Mouse (Mus musculus) kidney, embryonic 14.5 days (tissue): ENCODE measurements around the gene Bst2. TPM values are rescaled to one million over a fixed set of nuclear protein-coding genes. Genes with fewer than 3 reads are reported as not detected.

Experiments used
- ATAC-seq: fragments of 200-750 bp; cut with Nextera tagmentation; 2 replicates; pipeline ENCODE4 v1.8.0; 2017; ENCODE audit warnings: moderate number of reproducible peaks, mild to moderate bottlenecking, moderate TSS enrichment, moderate library complexity; ENCODE audit not compliant: low FRiP score, low TSS enrichment
- H3K27ac ChIP-seq: fragments of 300-500 bp; sonication (generic); 2 replicates; pipeline ENCODE4 v1.5.1; 2014; ENCODE audit warnings: low read depth, mild to moderate bottlenecking, low read length, moderate library complexity, mixed read lengths
- H3K27me3 ChIP-seq: fragments of 300-500 bp; sonication (generic); 2 replicates; pipeline ENCODE4 v1.6.1; 2014; ENCODE audit warnings: mild to moderate bottlenecking, low read length; ENCODE audit not compliant: control insufficient read depth, insufficient read depth
- H3K36me3 ChIP-seq: fragments of 300-500 bp; sonication (generic); 2 replicates; pipeline ENCODE4 v1.6.1; 2014; ENCODE audit warnings: low read length, mixed read lengths; ENCODE audit not compliant: control insufficient read depth, insufficient read depth
- H3K4me1 ChIP-seq: fragments of 300-500 bp; sonication (generic); 2 replicates; pipeline ENCODE4 v1.6.1; 2014; ENCODE audit warnings: low read length, mixed read lengths; ENCODE audit not compliant: control insufficient read depth, insufficient read depth
- H3K4me2 ChIP-seq: fragments of 300-500 bp; sonication (generic); replicated peaks from 2 replicates; pipeline ENCODE4 v1.6.1; 2014; ENCODE audit warnings: low read depth, mild to moderate bottlenecking, low read length
- H3K4me3 ChIP-seq: fragments of 300-500 bp; sonication (generic); 2 replicates; pipeline ENCODE4 v1.5.1; 2014; ENCODE audit warnings: mild to moderate bottlenecking, low read length
- H3K9ac ChIP-seq: fragments of 300-500 bp; sonication (generic); 2 replicates; pipeline ENCODE4 v1.6.1; 2014; ENCODE audit warnings: low read depth, mild to moderate bottlenecking, low read length, moderate library complexity
- H3K9me3 ChIP-seq: fragments of 300-500 bp; sonication (generic); 2 replicates; pipeline ENCODE4 v1.6.1; 2016; ENCODE audit warnings: low read length; ENCODE audit not compliant: control insufficient read depth
- WGBS: fragments of 180-500 bp; shearing (Covaris S2); extraction: QIAGEN DNeasy Blood & Tissue Kit; methylation state at CpG from one replicate; pipeline ENCODE4 v1.1.7; 2014; 5-methylcytosine and 5-hydroxymethylcytosine counted together
- polyA plus RNA-seq: library from polyadenylated mRNA; unstranded; fragments of >200 nt; fragmentation: Nextera tagmentation; extraction: Ambion mirVana; gene quantifications from 2 replicates; pipeline ENCODE4 v1.2.1, GENCODE M21; 2014

Gene Bst2
- polyA plus RNA-seq: 8.6 and 17.1 TPM in 2 replicates

DNA sequence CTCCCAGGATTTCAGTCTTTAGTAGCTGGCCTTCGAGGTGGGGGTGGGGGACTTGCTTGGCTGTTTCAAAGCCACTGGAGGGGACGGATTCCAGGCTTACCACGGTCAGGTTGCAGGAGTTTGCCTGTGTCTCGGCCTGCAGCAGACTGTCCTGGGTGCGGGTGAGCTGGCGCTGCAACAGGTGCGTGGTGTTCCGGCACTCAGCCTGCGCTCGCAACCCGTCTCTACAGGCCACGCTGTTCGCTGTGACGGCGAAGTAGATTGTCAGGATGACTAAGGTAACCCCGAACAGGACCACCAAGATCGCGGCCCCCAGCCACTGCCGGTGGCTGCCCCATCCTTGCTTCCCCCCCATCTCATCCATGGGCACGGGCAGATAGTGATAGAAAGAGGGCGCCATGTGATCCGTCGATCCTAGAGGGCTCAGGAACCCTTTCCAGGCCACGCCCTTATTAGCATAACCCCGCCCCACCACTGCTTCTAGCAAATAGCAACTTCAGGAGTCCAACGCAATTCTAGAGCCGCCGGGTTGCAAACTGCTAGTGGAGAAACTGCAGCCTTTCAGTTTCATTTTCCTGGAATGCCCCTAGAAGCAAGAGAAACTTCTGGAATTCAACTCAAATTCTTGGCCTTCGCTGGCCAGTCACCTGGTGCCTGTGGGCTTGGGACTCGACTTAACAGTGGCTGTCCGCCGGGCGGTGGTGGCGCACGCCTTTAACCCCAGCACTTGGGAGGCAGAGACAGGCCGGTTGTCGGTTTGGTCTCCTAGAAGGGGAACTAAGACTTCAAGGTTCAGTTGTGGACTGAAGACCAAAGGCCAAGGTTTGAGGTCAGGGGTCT, at the start of gene Bst2:
TSS of gene Bst2 (minus strand) at position 429 of the 840 bp plus-strand sequence.
- Histone ChIP-seq H3K9ac (peak within 1 kb of the TSS; percentile 24; the same call in 1 of the 2 replicates), H3K4me3 (peak within 1 kb of the TSS; percentile 34), H3K9me3 (no peaks in the 10 kb centered on the region), H3K27ac (peak within 1 kb of the TSS; percentile 59; the same call in 1 of the 2 replicates), H3K36me3 (no peaks in the 10 kb centered on the region), H3K27me3 (no peaks in the 10 kb centered on the region), H3K4me2 (peak within 1 kb of the TSS; percentile 50), H3K4me1 (0 out of 2 replicates have a peak, but pooled peaks cover 5% of the 10 kb centered on the region)
- ATAC-seq: peak; percentile 71
- WGBS: 2% methylated on average over 37 of the region's 37 CpGs

DNA sequence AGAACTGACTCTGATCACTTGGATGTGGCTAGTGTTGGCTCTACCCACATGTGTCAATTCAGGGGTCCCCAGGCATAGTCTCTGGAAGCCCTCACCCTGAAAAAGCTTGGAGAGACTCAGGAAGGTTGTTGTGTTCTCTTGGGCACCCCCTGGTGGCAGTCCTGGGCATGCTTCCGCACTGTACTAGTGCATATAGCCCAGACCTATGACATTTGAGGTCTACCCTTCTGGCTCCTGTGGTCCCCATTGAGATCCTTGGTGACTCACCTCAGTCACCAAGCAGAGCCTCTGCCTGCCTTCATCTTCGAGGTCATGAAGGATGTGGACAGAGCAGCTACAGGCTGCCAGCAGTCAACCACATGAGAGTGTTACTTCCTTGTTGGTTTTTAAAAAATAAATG, 49.6 kb upstream of the Bst2 start:
- Histone ChIP-seq H3K9ac (no peak overlapping the region), H3K36me3 (peaks cover 19% of the 10 kb centered on the region; the same call in 1 of the 2 replicates), H3K4me1 (peaks cover 5% of the 10 kb centered on the region), H3K9me3 (no peaks in the 10 kb centered on the region), H3K4me3 (no peak overlapping the region), H3K27me3 (no peaks in the 10 kb centered on the region), H3K4me2 (no peak overlapping the region), H3K27ac (no peak overlapping the region)
- no peak for ATAC-seq
- WGBS: 71% methylated on average over 2 of the region's 2 CpGs

DNA sequence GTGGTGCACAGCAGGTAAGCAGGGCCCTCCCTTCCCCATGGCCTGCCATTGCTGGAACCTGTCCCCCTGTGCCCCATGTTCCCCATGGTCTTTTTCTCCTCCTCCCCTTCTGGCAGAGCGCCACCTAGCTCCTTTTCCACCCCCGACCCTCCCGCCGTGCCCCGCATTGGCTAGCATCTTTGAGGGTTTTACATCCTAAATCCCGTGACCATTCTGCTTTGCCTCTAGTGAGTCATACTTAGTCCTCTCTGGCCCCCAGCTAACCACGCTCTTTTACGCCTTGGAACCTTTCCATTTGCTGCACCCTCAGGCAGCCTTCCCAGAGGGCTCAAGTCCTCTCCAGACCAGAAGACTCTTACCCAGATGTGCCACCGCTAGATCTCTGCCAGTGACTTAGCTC, 42.9 kb upstream of the Bst2 start:
- Histone ChIP-seq H3K4me1 (no peaks in the 10 kb centered on the region), H3K4me3 (no peak overlapping the region), H3K9ac (no peak overlapping the region), H3K27me3 (no peaks in the 10 kb centered on the region), H3K4me2 (no peak overlapping the region), H3K27ac (no peak overlapping the region), H3K9me3 (no peaks in the 10 kb centered on the region), H3K36me3 (peaks cover 8% of the 10 kb centered on the region; the same call in 1 of the 2 replicates)
- WGBS: 51% methylated on average over 9 of the region's 9 CpGs
- no peak for ATAC-seq

DNA sequence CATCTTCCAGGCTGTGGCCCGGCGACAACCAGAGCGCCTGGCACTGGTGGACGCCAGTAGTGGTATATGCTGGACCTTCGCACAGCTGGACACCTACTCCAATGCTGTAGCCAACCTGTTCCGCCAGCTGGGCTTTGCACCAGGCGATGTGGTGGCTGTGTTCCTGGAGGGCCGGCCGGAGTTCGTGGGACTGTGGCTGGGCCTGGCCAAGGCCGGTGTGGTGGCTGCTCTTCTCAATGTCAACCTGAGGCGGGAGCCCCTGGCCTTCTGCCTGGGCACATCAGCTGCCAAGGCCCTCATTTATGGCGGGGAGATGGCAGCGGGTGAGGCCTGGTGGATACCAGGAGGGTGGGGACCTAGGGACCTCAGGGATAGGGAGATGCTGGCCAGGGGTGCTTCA, 42.2 kb upstream of the Bst2 start:
- Histone ChIP-seq H3K9me3 (no peaks in the 10 kb centered on the region), H3K4me3 (no peak overlapping the region), H3K4me2 (no peak overlapping the region), H3K27me3 (no peaks in the 10 kb centered on the region), H3K9ac (no peak overlapping the region), H3K4me1 (no peaks in the 10 kb centered on the region), H3K36me3 (peaks cover 3% of the 10 kb centered on the region; the same call in 1 of the 2 replicates), H3K27ac (no peak overlapping the region)
- no peak for ATAC-seq
- 90% methylated on average over 14 of the region's 14 CpGs for WGBS

DNA sequence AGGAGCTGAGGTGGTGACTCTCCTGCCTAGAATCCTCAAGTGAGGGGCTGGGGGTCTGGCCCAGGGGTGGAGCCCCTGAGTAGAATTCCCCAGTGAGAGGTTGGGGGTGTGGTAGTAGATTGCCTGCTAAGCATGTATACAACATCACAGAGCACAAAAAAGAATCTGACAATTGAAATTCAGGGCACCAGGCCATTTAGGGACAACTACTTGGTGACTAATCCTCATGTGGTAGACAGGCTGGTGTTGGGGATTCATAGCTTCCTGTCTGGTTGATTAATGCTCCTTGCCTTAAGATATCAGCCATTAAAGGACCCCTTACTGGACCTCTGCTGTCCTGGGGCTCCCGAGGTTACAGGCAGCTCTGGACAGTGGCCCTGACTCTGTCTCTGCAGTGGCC, 41.8 kb upstream of the Bst2 start:
- no peaks in the 10 kb centered on the region for H3K9me3 ChIP-seq
- no peak overlapping the region for H3K9ac ChIP-seq
- ATAC-seq: no peak
- 69% methylated on average over 1 of the region's 1 CpGs for WGBS
- H3K4me2 ChIP-seq: no peak overlapping the region
- no peak overlapping the region for H3K4me3 ChIP-seq
- no peaks in the 10 kb centered on the region for H3K4me1 ChIP-seq
- H3K27me3 ChIP-seq: no peaks in the 10 kb centered on the region
- no peaks in the 10 kb centered on the region for H3K36me3 ChIP-seq
- no peak overlapping the region for H3K27ac ChIP-seq

DNA sequence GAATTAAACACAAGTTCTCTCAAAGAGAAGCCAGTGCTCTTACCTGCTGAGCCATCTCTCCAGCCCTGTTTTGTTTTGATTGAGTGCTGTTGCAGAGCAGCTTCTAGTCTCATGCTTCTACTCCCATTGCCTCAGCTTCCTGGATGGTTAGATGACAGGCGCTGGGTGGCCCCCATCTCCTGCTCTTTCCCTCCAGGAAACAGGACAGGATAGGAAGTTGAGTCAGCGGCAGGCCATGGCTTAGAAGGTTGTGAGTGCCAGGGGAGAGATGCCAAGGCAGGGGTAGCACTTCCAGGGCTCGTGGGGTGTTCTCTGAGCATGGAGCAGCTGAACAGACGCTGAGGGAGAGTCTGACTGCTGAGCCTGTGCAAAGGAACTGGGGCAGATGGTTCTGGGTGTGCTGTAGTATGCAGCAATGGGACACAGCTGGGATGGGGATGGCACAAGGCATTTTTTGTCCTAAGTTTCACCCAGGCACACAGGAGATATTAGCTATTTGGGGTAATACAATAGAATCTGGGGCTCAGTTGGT, 40.7 kb upstream of the Bst2 start:
- H3K27me3 ChIP-seq: no peaks in the 10 kb centered on the region
- no peak overlapping the region for H3K9ac ChIP-seq
- no peak overlapping the region for H3K27ac ChIP-seq
- no peak for ATAC-seq
- WGBS: 74% methylated on average over 4 of the region's 4 CpGs
- H3K4me2 ChIP-seq: no peak overlapping the region
- H3K4me3 ChIP-seq: no peak overlapping the region
- H3K36me3 ChIP-seq: no peaks in the 10 kb centered on the region
- no peaks in the 10 kb centered on the region for H3K9me3 ChIP-seq
- no peaks in the 10 kb centered on the region for H3K4me1 ChIP-seq

DNA sequence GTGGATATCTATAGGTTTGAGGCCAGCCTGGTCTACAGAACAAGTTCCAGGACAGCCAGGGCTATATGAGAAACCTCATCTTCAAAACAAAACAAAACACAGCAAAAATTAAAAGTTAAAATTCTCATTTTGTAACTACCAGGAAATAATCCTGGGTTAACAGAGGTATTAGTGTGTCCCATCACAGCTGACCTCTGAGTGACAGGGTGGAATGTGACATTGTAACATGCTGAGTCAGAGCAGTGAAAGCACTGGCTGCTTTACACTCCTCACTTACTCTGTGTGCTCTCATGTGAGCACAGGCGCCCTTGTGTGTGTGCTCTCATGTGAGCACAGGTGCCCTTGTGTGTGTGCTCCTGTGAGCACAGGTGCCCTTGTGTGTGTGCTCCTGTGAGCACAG, 37.8 kb upstream of the Bst2 start:
- no peak overlapping the region for H3K4me3 ChIP-seq
- ATAC-seq: no peak
- no peak overlapping the region for H3K9ac ChIP-seq
- H3K27me3 ChIP-seq: no peaks in the 10 kb centered on the region
- no peak overlapping the region for H3K27ac ChIP-seq
- no peaks in the 10 kb centered on the region for H3K9me3 ChIP-seq
- 61% methylated on average over 1 of the region's 1 CpGs for WGBS
- H3K4me1 ChIP-seq: peaks cover 7% of the 10 kb centered on the region; the same call in 1 of the 2 replicates
- H3K4me2 ChIP-seq: no peak overlapping the region
- H3K36me3 ChIP-seq: no peaks in the 10 kb centered on the region

DNA sequence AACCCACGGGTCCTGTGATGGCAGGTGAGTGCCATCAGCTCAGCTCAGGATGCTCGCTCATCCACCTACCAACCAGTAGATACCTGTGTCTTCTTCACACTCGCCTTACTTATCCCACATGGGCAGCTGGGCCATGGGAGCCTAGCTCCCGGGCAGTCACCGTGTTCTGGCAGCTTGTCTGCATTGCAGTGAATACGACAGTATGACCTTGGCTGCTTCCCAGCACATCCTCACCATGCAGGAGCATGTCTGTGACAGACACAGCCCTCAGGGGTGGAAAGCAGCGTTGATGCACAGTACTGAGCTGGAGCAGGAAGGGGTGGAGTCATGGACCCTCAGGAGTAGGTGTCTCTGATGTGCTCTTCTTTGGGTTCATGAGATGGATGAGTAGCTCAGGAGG, 37.2 kb upstream of the Bst2 start:
- Histone ChIP-seq H3K9me3 (no peaks in the 10 kb centered on the region), H3K36me3 (no peaks in the 10 kb centered on the region), H3K9ac (no peak overlapping the region), H3K4me2 (no peak overlapping the region), H3K4me3 (no peak overlapping the region), H3K27me3 (no peaks in the 10 kb centered on the region), H3K4me1 (peaks cover 7% of the 10 kb centered on the region; the same call in 1 of the 2 replicates), H3K27ac (no peak overlapping the region)
- no peak for ATAC-seq
- WGBS: 80% methylated on average over 7 of the region's 7 CpGs
